ENCODE assay signal across 10 mouse cellular contexts in the genomic region with DNA sequence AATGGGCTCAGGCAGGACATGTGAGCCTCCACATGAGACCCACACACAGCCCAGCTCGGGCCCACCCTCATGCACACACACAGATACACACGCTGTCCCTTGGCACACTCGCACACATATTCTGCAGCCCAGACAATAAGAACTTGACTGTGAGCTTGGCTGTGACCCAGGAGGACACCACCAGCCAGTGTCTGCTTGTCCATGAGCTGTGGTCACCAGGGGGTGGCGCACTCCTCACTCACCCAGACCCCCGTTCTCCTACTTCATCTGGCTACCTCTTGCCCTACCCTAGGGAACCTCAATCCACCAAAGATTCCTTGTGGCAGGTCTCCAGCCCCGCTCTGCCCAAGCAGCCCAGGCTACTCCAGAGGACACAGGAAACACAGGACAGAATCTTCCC.
DNase-seq lines count a peak whose midpoint lies in the region; ATAC-seq and TF ChIP-seq lines count a peak whose summit lies in the region.
"Had no signal": no experiment of that assay in that cellular context is flagged by ENCODE, and none has a peak within 500 bp of the region (broad histone marks: within the 10 kb centered on the region; RNA-seq: fewer than 3 reads in every experiment).

No protein-coding gene starts in this region.

- no peak for TF ChIP-seq CTCF in gastrocnemius, adult 2 months (IDR thresholded peaks at IDR 0.05)

- H3K4me1 ChIP-seq in hindbrain, embryonic 10.5 days (replicated peaks): peaks cover 35% of the 10 kb centered on the region
- H3K4me1 ChIP-seq in hindbrain, embryonic 13.5 days (replicated peaks): peaks cover 25% of the 10 kb centered on the region
- H3K4me1 ChIP-seq in midbrain, embryonic 11.5 days (ENCODE audit: control insufficient read depth, insufficient read depth, low read length): no peaks in the 10 kb centered on the region
- H3K4me1 ChIP-seq in midbrain, embryonic 16.5 days (ENCODE audit: control insufficient read depth, insufficient read depth, low read length): peaks cover 2% of the 10 kb centered on the region; the same call in 1 of the 2 replicates

- intact Hi-C loops in gastrocnemius, adult 2 months (cut with DNase I): no loop called here

- H3K9ac ChIP-seq in hindbrain, embryonic 13.5 days: no peak overlapping the region; the same call in 1 of the 2 replicates
- no peak overlapping the region for H3K9ac ChIP-seq in midbrain, embryonic 11.5 days (ENCODE audit: low read length)
- H3K9ac ChIP-seq in midbrain, embryonic 16.5 days (ENCODE audit: low read depth, low read length): no peak overlapping the region
- H3K9ac ChIP-seq: hindbrain, embryonic 15.5 days had no signal

- H3K9me3 ChIP-seq in hindbrain, embryonic 10.5 days: no peaks in the 10 kb centered on the region
- no peaks in the 10 kb centered on the region for H3K9me3 ChIP-seq in hindbrain, embryonic 13.5 days
- no peaks in the 10 kb centered on the region for H3K9me3 ChIP-seq in midbrain, embryonic 11.5 days (ENCODE audit: control insufficient read depth, low read length)
- no peaks in the 10 kb centered on the region for H3K9me3 ChIP-seq in midbrain, embryonic 16.5 days (replicated peaks; ENCODE audit: control insufficient read depth, low read length, poor library complexity, severe bottlenecking)
- H3K9me3 ChIP-seq: hindbrain, embryonic 15.5 days had no signal

- H3K4me3 ChIP-seq in hindbrain, embryonic 10.5 days: no peak overlapping the region
- no peak overlapping the region for H3K4me3 ChIP-seq in hindbrain, embryonic 13.5 days
- H3K4me3 ChIP-seq in midbrain, embryonic 11.5 days (ENCODE audit: low read depth, low read length): no peak overlapping the region
- no peak overlapping the region for H3K4me3 ChIP-seq in midbrain, embryonic 16.5 days (ENCODE audit: low read depth, low read length)
- H3K4me3 ChIP-seq in gastrocnemius, adult 2 months: no peak overlapping the region
- H3K4me3 ChIP-seq: hindbrain, embryonic 15.5 days had no signal

- H3K4me2 ChIP-seq in hindbrain, embryonic 13.5 days: no peak overlapping the region
- no peak overlapping the region for H3K4me2 ChIP-seq in midbrain, embryonic 11.5 days
- H3K4me2 ChIP-seq in midbrain, embryonic 16.5 days (ENCODE audit: low read length): no peak overlapping the region
- H3K4me2 ChIP-seq: hindbrain, embryonic 15.5 days had no signal

- ATAC-seq in hindbrain, embryonic 13.5 days (ENCODE audit: low FRiP score): no peak
- 0 out of 2 replicates have a peak, but pooled peaks have one; percentile 30 for ATAC-seq in midbrain, embryonic 11.5 days (ENCODE audit: low FRiP score)
- ATAC-seq in midbrain, embryonic 16.5 days: no peak
- no peak for ATAC-seq in granulocyte monocyte progenitor cell, adult 5-6 weeks (replicated peaks; ENCODE audit: poor library complexity, severe bottlenecking)

- H3K36me3 ChIP-seq in hindbrain, embryonic 10.5 days: no peaks in the 10 kb centered on the region
- no peaks in the 10 kb centered on the region for H3K36me3 ChIP-seq in hindbrain, embryonic 13.5 days
- no peaks in the 10 kb centered on the region for H3K36me3 ChIP-seq in midbrain, embryonic 11.5 days (ENCODE audit: control insufficient read depth, insufficient read depth, low read length)
- no peaks in the 10 kb centered on the region for H3K36me3 ChIP-seq in midbrain, embryonic 16.5 days (ENCODE audit: control insufficient read depth, insufficient read depth, low read length)
- no peaks in the 10 kb centered on the region for H3K36me3 ChIP-seq in splenic B cell, adult 2 months (ENCODE audit: control insufficient read depth, insufficient read depth, low read length, poor library complexity, severe bottlenecking)
- H3K36me3 ChIP-seq: hindbrain, embryonic 15.5 days had no signal

- 74% methylated on average over 6 of the region's 6 CpGs for WGBS in hindbrain, embryonic 10.5 days
- WGBS in hindbrain, embryonic 13.5 days: 59% methylated on average over 6 of the region's 6 CpGs
- WGBS in midbrain, embryonic 11.5 days: 66% methylated on average over 6 of the region's 6 CpGs
- 54% methylated on average over 6 of the region's 6 CpGs for WGBS in midbrain, embryonic 16.5 days

- H3K27ac ChIP-seq in hindbrain, embryonic 10.5 days: 0 out of 2 replicates have a peak overlapping the region, but pooled peaks have one; percentile 45
- no peak overlapping the region for H3K27ac ChIP-seq in hindbrain, embryonic 13.5 days
- H3K27ac ChIP-seq in midbrain, embryonic 11.5 days (ENCODE audit: low read depth, low read length): no peak overlapping the region
- H3K27ac ChIP-seq in midbrain, embryonic 16.5 days (ENCODE audit: low read length): no peak overlapping the region
- H3K27ac ChIP-seq in gastrocnemius, adult 2 months: no peak overlapping the region
- H3K27ac ChIP-seq: hindbrain, embryonic 15.5 days had no signal

- no peak for DNase-seq in hindbrain, embryonic 10.5 days (ENCODE audit: low spot score)
- DNase-seq in midbrain, embryonic 11.5 days (ENCODE audit: low spot score, missing footprints): no peak
- peak; percentile 88 for DNase-seq in cerebellum, postnatal 10 days
- peak; percentile 7 for DNase-seq in splenic B cell, adult 2 months (ENCODE audit: low read depth, low spot score)
- DNase-seq in gastrocnemius, adult 2 months: no peak
- DNase-seq: heart, adult 18-20 months had no signal

- peaks cover 18% of the 10 kb centered on the region for H3K27me3 ChIP-seq in hindbrain, embryonic 10.5 days (ENCODE audit: insufficient read depth, poor library complexity, severe bottlenecking)
- H3K27me3 ChIP-seq in hindbrain, embryonic 13.5 days: peaks cover 6% of the 10 kb centered on the region; the same call in 1 of the 2 replicates
- no peaks in the 10 kb centered on the region for H3K27me3 ChIP-seq in midbrain, embryonic 11.5 days (ENCODE audit: control insufficient read depth, insufficient read depth, low read length)
- H3K27me3 ChIP-seq in midbrain, embryonic 16.5 days (ENCODE audit: control insufficient read depth, insufficient read depth, low read depth, low read length): no peaks in the 10 kb centered on the region
- no peaks in the 10 kb centered on the region for H3K27me3 ChIP-seq in splenic B cell, adult 2 months (ENCODE audit: control insufficient read depth, insufficient read depth, low read length, poor library complexity, severe bottlenecking)
- H3K27me3 ChIP-seq: hindbrain, embryonic 15.5 days had no signal

Comparison
In these comparisons a context has a peak if more than half of its experiments do, and no peak if none do; other contexts are left out.
1. DNase-seq: peak in cerebellum, postnatal 10 days (2 of 2) and splenic B cell, adult 2 months (single experiment); none in hindbrain, embryonic 10.5 days (single experiment), midbrain, embryonic 11.5 days (single experiment) and gastrocnemius, adult 2 months (single experiment).